Mouse (Mus musculus) heart, postnatal 0 days (tissue): ENCODE data around the gene Ubl3.

Experiments used
- CTCF ChIP-seq: IDR thresholded peaks from 2 replicates; pipeline ENCODE4 v1.5.1; 2016; ENCODE audit warnings: antibody characterized with exemption, control low read depth, low read depth
- EP300 ChIP-seq: IDR thresholded peaks from 2 replicates; pipeline ENCODE4 v1.6.1; 2016; ENCODE audit warnings: antibody characterized with exemption, low read depth

GRCm38 (mm10) chr5:148590603-148591447, 38.2 kb upstream of the Ubl3 start:
- no peak for TF ChIP-seq EP300
- TF ChIP-seq CTCF, result no peak
